Mouse (Mus musculus) liver, embryonic 14.5 days (tissue): Measurements from ENCODE around the gene Ap2s1.

Experiments used
- CTCF ChIP-seq: IDR thresholded peaks from 2 replicates; pipeline ENCODE4 v1.5.1; 2016; ENCODE audit warnings: antibody characterized with exemption, low read depth, control low read depth
- EP300 ChIP-seq: IDR thresholded peaks from 2 replicates; pipeline ENCODE4 v1.6.1; 2016; ENCODE audit warnings: antibody characterized with exemption, low read depth

DNA sequence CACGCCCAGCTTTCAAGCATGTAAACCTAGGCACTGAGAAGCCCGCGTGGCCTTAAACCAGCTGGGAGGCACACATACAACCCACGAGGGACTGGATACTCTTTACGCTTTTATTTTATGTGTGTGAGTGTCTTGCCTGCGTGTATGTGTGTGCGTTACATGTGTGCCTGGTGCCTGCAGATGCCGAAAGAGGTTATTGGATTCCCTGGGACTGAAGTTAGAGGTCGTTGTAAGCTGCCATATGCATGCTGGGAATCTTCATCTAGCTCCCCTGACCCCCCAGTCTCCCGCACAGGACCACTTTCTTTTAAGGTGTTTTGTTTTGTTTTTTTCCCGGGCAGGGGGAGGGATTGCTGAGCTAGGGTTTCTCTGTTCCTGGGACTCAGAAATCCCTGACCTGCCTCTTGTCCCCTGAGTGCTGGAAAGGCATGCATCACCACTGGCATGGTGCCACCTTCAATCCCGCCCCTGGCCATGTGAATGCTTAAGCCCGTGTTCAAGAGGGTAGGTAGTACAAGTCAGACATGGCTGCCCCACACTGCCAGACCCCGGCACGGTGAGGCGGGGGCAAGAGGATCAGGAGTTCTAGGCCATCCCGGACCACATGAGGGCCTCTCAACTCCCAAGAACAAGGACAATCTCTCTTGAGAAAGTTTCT lies 45.7 kb downstream of the Ap2s1 start:
- TF ChIP-seq CTCF (0 out of 2 replicates have a peak, but pooled peaks have one; percentile 0), EP300 (no peak)
